Mouse (Mus musculus): Measurements from ENCODE around the gene Tmem140.

Tmem140 gene

DNA sequence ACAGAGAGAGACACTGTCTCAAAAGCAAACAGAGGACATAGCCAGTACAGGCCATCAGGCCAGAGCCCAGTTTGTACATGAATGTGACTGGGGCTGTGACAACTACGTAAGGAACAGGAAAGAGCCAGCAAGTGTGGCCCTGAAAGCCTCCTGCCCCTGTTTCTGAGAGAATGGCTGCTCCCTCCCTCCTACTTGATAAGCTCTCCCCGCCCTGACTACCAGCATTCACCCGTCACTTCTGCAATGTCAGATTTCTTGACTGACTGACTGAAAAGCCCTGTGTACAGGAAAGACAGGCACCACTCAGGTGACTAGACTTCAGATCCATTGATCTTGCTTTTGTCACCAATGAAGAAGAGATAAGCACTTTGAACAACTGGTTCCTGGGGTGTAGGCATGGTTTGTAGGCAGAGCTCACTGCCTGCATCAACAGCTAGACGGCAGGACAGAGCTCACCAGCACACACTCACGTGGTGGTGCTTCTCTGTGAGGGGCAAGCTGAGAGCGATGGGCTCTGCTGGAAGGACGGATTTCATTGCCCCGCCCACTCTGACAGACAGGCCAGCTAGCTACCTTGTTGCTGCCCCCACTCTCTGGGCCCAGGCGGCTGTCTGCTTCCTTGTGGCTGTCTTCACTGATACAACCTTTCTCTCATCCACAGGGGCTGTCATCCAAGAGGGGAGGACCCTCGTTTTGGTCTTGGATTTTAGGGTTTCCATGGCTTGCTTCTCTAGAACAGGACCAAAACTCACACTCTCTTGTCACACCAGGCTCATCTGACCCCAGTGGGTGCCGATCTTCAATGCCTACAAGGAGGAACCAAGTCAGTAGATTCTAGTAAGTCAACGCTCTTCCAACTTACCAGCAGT, 13.3 kb downstream of the Tmem140 start:
- DNase-seq (ENCODE audit: extremely low spot score, low read depth, low spot score) = no peak

DNA sequence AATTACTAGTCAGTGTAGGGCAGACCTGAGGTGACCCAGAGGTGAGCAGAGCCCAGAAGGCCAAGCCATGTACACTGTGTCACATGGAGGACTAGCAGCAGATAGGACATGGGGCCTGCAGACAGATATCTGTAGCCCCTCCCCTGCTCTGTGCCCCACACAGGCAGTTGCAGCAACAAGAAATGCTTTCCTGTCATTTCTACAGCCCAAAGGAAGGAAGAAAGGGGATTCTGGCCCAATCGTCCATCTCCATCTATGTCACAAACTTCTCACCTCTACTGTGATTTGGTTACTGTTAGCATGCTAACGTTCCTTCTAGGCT, 13.8 kb downstream of the Tmem140 start:
- DNase-seq (ENCODE audit: extremely low spot score, low read depth, low spot score) = no peak

DNA sequence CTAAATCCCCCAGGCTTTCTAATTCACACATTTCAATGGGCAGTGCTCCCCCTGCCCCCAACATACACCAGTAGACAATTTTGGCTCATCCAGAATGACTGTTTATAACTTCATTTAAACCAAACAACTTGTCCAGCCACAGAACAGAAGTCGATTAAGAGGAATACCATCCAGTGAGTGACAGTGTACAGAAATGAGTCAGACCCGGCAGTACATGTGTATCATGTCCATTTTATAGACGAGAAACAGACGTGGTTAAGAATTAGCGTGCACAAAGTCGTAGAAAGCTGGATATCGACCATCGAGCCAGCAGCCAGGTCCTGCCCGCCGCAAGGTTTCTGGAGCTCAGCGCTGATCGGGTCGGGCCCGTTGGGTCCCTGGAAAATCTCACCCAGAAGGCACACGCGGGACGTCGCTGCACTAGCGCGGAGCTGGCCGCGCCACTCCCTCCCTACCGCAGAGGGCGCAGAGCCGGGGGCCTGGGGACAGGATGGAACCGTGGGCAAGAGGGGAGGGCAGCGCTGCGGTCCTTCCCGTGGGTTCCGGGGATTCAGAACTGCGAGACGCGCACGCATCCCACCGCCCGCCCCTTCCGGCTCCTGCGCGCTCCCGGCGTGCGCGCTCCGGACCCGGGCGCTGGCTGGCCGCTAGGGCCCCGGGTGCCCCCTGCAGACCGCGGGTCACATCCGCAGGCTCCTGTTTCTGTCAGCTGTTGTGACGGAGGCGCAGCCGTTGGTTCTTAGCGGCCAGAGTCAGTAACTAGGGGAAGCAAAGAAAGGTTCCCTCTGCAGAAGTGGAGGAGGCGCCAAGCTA, 14.8 kb downstream of the Tmem140 start, which contains the start of gene Cyren:
TSS of gene Cyren (minus strand) at position 552 of the 813 bp plus-strand sequence.
- DNase-seq (ENCODE audit: extremely low spot score, low read depth, low spot score) = peak; percentile 62

DNA sequence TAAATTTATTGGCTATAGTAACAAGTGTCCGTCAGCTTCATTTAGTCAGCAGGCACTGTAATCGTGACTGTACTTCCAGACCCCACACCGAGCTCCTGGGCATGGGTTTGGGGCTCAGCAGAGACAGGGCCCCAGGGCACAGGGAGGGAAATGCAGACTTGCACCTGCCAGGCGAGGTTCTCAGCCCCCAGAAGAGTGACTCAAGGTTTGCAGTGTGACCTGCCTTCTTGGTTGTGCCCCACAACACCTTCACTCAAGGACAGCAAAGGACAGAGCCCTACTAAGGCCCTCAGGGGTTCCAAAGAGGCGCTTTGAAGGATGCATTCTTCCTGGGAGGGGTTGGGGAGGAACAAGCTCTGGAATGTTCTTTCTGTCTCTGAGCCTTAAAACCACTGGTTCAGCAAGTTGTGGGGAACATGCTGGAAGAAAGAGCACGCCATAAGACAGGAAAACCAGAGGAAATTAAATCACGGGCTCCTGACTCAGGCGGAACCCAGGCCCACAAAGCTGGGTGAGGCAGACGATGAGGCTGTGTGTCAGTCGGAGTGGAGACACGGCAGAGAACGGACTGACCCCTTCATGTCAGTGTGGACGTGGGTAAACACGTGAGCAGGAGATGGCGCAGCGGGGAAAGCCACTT, 16.3 kb downstream of the Tmem140 start:
- DNase-seq (ENCODE audit: extremely low spot score, low read depth, low spot score) = no peak

DNA sequence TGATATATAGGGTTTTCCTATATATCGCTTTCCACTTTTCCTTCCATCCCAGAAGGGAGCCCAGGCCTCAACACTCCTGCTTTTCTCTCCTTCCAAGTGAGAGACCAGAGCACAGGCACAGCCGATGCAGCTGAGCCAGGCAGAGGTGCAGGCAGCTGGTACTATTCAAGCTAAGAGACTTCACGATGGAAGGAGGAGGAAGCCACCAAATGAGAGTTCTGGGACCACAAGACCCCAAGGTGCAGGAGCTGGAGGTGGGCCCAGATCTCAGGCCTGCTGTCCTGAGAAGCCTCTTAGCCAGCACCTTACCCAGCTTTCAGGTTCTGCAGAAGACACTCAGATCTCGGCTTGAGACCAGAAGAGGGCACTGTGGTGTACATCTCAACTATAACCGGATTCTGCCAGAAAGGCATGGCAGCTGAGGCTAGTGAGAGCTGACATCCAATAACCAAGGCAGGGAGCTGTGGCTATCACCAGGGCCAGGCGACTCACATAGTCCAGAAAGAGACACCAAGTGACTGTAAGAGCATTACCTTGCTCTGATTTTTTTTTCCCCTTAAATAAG, 17.0 kb downstream of the Tmem140 start:
- no peak for DNase-seq (ENCODE audit: extremely low spot score, low read depth, low spot score)

DNA sequence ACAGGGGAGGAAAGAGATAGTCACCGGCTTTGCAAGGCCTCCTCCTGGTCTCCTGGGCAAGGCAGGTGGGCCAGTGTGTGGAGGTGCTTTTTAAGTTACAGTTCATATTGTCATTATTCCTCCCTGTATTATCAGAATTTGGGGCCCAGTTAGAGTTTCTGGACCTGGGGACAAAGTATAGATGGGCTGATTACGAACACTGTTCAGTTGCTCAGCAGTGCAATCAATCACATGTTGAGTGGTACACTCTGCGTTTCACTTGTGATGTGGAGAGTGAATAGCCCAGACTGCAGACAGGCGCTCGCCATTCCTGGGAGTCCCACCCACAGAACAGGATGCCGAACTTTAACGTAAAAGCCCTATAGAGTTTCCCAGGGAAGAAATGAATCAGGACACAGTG, 21.8 kb downstream of the Tmem140 start:
- DNase-seq (ENCODE audit: extremely low spot score, low read depth, low spot score) = no peak

DNA sequence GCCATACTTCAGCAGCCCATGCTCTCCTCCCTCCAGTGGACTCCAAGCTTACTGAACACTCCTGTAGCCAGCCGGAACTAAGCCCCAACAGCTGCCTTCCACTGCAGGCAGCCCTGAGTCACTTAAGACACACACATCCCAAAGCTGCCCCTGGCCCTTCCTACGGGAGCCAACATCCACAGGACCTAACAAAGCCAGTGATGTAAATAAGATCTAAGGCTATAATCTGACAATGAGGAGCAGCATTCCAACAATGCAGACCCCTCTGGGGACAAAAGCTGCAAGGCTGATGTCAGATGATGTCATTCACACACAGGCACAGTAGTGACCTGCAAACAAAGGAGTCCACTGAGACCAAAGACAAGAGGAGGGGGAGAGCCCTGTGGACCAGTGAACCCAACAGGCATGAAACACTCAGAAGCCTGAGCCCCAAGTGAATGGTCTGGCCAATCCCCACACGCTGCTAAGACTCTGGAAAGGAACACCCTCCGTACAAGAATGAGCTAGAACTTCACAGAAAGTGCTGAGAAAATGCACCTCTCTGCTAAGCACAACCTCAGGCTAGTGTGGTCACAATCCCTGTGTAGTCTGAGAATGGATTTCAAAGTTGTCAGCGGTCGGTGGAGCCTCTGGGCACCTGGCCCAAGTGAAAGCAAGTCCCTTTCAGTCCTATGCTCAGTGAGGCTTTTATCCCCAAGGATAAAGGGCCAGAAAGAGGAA, 24.3 kb downstream of the Tmem140 start:
- no peak for DNase-seq (ENCODE audit: extremely low spot score, low read depth, low spot score)

DNA sequence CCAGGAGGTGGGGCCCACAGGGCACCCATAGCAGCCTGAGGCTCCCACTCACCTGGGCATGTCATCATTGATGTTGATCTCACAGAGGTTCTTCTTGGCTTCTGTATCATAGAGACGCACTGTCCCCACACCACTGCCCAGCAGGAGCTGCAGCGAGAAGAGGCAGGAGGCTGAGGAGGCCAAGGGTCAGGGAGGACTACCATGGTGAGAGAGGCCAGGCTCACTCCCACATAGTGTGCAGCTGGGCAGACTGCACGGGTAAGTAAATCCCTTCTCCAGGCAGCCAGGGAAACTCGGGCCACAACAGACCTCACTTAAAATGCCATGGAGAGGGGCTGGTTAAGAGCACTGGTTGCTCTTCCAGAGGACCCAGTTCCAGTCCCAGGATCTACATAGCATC, 26.2 kb downstream of the Tmem140 start:
- DNase-seq (ENCODE audit: extremely low spot score, low read depth, low spot score) = no peak

DNA sequence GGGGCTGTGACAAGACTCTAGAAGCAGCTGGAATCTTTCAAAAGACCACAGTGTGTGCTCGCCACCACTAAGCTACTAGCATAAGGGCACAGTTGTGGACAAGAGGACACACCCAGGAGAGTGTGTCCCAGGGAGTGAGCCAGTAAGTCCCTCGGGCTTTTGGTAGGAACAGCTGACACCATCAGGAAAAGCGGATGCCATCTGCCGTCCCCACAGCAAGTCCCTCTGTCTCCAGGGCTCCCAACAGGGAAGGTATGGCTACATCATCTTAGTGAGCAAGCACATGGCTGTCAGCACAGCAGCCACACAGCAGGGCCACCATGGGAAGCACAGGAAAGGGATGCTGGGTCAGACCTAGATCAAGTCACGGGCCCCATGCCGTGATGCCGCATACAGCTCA, 32.6 kb downstream of the Tmem140 start:
- no peak for DNase-seq (ENCODE audit: extremely low spot score, low read depth, low spot score)

DNA sequence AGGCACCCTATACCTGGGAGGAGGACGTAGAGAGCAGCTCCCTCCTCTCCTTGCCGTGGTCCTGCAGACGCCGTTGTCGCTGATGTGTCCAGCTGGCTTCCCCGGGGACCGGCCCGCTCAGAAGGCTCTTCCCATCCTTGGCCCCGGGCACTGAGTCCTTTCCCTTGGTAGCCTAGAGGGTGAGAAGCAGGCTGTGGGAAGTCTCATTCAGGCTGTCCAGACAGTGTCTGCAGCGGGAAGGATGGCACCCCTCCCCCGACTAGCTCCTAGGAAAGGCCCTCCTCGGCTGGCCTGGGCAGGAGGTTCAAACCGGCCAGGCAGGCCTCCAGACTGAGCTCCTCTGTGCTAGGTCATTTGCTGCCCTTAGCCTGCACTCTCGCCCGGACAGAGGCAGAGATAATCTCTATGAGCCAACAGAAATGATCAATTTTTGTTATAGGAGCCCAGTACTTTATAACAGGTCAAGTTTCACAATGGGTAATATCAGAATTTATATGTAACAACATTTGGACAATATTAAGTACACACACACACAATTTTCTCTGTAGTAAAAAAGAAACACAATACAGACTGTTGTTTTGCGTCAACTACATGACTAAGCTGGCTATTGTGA, 33.3 kb downstream of the Tmem140 start:
- no peak for DNase-seq (ENCODE audit: extremely low spot score, low read depth, low spot score)

DNA sequence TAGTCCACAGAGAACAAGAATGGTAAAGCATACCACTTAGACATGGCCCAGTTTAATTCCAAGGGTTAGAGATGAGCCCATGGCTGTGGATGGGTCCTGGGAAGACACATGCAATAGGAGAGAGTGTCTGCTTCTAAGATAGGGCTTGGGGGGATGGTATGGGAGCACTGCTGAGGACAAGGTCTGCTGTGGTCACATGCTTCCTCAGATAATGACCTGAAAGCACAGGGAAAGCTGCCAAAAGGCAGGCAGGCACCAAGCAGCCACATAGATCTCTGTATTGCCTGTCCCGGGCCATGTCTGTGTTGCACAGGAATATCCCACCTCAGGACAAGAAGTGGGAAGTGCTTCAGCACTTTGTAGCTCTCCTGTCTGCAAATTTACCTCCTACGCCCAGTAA, 36.2 kb downstream of the Tmem140 start:
- no peak for DNase-seq (ENCODE audit: extremely low spot score, low read depth, low spot score)

DNA sequence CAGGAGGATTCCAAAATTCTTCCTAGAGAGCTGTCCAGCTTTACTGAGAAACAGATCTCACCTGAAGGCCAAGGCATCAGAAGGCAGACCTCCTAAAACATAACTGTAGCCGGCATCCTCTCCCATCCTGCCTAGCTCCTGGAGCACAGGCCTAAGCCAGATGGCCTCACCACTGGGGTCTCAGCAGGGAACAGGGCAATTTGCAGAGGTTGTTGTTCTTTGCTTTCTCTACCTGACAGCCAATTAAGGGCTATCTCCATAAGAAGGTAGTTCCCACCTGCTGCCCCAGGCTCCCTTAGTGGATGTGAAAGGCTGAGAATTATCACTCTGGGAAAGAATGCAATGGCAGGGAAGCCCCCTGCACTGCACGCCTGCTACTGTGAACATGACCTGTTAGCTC, 38.0 kb downstream of the Tmem140 start:
- DNase-seq (ENCODE audit: extremely low spot score, low read depth, low spot score) = no peak

DNA sequence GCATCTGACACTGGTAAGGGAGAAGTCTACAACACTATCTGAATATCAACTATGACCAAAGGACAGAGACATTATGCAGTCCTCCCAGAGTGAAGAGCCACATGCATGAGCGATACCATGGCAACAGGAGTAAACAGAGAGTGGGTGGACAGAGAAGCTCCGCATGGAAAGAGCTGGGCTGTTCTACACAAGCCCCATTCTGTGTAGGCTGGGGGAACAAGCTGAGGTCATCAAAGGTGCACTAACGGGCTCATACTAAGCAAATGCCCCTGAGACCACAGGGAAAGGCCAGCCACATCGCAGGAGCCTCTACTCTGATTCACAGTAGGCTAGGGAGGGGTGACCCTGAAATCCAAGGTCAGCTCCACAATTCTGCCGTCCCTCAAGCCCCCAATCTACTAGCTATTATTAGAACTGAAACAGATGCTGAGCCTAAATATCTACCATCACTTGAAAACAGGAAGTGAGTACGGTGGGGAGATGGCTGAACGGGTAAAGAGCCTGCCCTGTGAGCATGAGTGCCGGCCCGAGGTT, 39.0 kb downstream of the Tmem140 start:
- DNase-seq (ENCODE audit: extremely low spot score, low read depth, low spot score) = no peak

DNA sequence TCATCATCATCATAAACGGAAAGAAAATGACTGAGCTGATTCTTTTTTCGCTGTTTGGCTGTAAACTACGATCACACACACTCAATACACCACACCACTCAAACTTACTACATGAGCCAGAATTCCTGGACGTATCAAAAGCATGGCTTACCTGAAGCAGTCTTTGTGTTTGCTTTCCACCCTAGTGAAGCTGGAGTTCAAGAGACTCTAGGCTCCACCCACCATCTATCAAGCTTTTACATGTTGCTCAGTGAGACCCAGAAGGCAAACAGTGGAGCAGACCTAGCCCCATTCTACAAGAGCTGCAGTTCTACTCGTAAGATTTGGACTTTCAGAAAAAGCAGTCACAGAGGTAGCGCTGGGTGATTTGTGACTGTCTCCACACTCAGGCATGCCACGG, 39.6 kb downstream of the Tmem140 start:
- no peak for DNase-seq (ENCODE audit: extremely low spot score, low read depth, low spot score)

DNA sequence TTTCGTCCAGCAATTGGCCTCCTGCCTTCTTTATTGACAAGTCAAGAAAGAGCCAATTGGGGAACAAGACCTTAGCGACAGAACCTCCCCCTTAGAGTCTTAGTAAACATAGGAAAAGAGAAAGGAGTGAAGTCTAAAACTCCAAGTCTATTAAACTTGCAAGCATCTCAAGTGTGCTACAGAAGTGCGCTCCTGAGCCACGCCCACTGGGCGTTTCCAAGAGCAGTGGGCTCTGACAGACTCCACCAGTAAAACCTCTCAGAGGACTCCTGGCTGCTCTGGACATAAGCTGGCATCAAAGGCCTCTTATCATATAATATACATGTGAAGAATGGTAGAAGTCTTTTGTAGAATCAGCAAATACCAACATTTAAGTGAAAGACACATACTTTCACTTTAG, 40.5 kb downstream of the Tmem140 start:
- DNase-seq (ENCODE audit: extremely low spot score, low read depth, low spot score) = no peak

DNA sequence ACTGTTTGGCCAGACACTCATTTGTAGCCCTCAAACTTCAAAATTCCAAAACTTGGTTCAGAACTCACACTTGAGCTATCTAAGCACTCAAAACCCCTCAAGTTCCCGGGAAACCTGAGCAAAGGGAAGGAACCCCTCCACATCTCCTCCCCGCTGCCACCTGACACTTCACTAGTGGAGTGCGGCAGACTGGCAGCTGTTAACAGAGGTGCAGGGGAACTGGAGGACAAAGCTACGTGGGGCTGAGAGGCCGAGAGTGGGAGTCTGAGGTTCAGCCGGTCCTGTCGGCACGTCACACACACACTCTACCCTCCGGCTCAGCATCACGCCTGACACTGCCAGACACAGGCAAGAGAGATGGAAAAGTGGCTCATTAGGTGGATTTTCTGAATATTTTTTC, 40.9 kb downstream of the Tmem140 start:
- no peak for DNase-seq (ENCODE audit: extremely low spot score, low read depth, low spot score)

DNA sequence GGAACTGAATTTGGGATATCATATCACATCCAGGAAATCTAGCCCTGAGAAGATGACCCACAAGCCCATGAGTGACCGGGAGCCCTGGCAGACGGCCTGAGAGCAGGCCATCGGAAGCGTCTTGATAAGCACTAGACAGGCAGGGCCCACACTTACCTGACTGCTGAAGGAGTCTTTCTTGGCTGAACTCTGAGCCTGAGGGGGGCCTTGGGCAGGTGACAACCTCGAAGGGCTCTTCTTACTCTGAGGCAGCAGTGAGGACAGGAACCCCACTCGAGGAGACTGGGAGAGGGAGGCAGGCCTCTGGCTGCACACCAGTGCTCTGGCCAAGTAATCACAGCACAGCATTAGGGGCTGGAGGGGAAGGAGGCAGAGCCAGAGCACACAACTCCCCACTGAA, 41.4 kb downstream of the Tmem140 start:
- DNase-seq (ENCODE audit: extremely low spot score, low read depth, low spot score) = no peak

DNA sequence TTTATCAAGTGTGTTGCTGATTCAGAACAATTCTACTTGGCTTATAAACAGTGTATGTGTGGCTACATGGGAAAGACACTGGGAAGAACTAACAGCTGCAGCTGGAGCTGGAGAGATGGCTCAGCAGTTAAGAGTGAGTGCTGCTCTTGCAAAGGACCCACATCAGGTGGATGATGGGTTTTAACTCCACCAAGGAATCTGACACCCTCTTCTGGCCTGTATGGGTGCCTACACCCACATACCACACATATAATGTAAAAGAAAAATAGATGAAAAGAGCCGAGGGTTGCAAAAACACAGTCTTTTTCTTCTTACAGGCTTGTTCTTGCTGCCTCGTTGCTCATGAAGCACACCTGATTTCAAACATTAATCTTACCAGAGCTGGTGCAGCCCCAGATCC, 43.2 kb downstream of the Tmem140 start:
- no peak for DNase-seq (ENCODE audit: extremely low spot score, low read depth, low spot score)

DNA sequence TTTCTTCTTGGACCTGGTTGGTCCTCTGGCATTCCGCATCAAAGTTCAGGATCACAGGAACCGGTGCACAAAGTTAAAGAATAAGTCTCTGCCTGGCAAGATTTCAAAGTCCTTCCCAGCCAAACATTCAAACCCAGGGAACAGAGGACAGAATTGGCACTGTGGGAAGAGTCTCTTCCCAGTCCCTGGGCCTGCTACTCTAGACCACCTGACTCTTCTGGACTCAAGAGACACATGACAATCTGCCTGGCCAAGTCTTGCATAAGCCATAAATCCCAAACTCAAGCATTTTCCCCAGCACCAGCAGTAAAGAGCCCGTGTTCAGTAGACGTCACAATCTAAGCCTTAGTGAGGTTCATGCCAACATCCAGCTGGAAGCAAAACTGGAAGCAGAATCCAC, 43.7 kb downstream of the Tmem140 start:
- DNase-seq (ENCODE audit: extremely low spot score, low read depth, low spot score) = no peak

DNA sequence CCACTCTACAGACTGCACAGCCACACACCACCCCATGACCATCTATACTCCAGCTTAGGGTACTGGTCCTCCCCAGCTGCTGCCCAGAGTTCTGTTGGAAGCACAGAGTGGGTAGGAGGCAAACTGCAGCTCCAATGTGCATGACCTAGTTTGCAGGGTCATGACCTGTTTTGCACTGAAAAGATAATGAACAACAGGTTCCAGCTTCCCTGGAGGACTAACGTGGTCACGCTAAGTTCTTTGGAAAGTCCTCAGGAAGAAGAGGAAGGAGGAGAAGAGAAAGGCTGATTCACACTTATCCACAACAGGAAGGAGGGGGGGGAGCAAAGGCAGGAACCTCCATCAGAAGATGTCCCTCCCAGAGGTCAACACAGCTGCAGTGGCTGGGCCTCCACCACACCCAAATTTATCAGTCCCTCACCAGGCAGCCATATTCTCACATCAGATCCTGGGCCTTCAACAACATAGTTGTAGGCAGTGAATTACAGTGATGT, 44.2 kb downstream of the Tmem140 start:
- DNase-seq (ENCODE audit: extremely low spot score, low read depth, low spot score) = no peak

Data from hindlimb bud, embryonic 11.5 days (tissue).